Mouse (Mus musculus) heart, adult 11 months (tissue): Measurements from ENCODE around the gene Gab2.
A peak's percentile ranks its signal among the peaks of the same experiment; 100 is the strongest.

Experiments used
- DNase-seq: peaks from one replicate; pipeline ENCODE4 v3.0.0; 2022

Gab2 gene

GRCm38 (mm10) chr7:97262541-97262940, 181.2 kb downstream of the Gab2 start:
- DNase-seq, result peak; percentile 98

- peak; percentile 84 for DNase-seq
Measured at GRCm38 (mm10) chr7:97270367-97270766, 189.0 kb downstream of the Gab2 start.

DNA sequence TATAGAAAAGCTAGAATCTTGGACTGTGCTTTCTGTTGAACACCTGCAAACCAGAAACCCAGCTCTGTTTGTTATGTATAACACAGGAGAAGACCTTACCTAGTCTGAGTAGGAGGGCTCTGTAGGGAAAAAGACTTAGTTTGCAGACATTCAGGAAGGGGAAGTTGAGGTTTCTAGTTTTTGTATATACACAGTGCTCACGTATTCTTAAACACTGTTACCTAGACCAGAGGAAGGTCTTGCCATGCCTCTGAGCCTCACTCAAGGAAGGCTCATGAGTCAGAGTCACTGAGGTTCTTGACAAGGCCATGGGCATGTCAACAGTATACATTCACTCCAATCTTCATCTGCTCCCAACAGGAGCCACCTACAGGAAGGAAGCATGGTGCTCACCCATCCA, 189.7 kb downstream of the Gab2 start:
- no peak for DNase-seq

- DNase-seq, result peak; percentile 64
Measured at GRCm38 (mm10) chr7:97296986-97297385, 215.6 kb downstream of the Gab2 start.

DNA sequence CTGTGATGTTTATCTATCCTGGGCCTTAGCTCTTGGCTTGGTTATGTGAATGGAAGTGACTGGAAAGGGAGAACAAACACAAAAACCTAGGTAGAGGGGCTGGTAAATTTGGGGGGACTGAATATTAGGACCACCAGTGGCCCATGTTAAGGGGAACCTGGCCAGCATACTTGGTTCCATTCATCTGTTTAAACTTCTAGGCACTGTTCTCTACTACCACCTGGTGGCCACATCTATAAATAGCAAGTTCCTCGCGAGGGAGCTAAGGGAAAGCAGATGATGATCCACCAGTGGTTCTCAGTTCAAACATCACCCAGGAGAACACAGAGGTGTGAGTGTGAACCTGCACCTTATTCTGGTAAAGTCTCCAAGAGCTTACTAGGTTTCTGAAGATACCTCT, 216.1 kb downstream of the Gab2 start:
- peak; percentile 91 for DNase-seq

DNA sequence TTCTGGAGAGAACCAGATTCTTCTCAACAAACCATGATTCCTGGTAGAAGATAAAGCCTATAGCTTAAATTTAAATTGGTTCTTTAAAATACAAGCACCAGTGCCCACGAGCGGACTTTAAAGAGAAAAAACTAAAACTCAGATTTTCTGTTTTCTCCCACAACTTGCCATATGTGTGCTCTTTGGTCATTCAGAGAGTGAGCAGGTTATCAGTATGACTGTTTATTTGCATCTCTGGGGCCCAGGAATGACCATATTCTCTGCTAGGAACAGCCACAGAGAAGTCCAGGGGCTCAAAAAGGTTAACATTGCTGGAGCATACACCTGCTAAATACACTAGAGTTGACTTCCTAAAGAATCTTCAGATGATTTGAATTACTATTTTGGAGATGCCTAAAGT, 216.9 kb downstream of the Gab2 start:
- DNase-seq, result peak; percentile 15

DNA sequence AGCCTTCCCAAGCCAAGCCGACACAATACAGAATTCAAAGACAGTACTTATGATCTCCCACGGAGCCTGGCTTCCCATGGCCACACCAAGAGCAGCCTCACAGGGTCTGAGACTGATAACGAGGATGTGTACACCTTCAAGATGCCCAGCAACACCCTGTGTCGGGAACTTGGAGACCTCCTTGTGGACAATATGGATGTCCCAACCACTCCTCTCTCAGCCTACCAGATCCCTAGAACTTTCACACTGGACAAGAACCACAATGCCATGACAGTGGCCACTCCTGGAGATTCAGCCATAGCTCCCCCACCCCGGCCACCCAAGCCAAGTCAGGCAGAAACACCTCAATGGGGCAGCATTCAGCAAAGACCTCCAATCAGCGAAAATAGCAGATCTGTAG, 217.6 kb downstream of the Gab2 start:
- peak; percentile 52 for DNase-seq

- peak; percentile 82 for DNase-seq
Measured at GRCm38 (mm10) chr7:97300914-97301313, 219.5 kb downstream of the Gab2 start.

DNA sequence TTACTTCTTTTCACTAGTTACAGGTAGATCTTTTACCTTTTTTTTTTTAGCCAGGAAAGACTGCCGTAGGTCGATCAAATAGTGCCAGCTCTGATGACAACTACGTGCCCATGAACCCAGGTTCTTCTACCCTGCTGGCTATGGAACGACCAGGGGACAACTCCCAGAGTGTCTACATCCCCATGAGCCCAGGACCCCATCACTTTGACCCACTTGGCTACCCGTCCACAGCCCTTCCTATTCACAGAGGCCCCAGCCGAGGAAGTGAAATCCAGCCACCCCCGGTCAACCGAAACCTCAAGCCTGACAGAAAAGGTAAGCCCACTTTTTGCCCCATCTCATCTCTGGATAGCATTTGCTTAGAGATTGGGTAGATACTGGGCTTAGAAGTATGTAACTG, 219.9 kb downstream of the Gab2 start:
- peak; percentile 83 for DNase-seq

DNA sequence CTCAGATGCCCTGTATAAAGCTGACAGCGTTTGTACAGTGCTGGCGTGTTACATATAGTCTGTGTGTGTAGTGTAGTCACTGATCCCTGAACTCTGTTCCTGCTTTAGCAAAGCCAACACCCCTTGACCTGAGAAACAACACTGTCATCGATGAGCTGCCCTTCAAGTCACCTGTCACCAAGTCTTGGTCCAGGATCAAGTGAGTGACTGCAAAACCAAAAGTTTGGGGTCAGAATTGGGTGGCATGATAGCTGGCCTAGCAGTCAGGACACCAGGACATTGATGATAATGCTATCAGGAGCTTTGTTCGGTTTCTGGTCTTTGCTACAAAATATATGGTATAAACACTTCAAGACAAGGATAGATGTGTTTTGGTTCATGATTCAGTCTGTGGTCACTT, 220.9 kb downstream of the Gab2 start:
- peak; percentile 76 for DNase-seq

DNA sequence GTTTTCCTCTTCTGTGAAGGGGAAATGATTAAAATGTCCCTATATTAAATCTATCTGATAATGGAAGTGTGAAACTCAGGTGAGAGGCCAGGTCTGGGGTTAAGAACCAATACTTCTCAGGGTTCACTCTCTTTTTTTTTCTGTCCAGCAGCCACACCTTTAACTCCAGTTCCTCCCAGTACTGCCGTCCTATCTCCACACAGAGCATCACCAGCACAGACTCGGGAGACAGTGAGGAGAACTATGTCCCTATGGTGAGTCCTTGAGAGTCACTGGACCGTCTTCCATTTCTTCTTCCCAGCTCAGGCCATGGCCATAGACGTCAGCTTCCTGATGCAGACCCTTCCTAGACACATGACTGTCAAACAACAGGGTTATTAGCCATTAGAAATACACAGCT, 221.5 kb downstream of the Gab2 start:
- DNase-seq, result peak; percentile 73

GRCm38 (mm10) chr7:97303614-97304013, 222.2 kb downstream of the Gab2 start:
- peak; percentile 63 for DNase-seq

GRCm38 (mm10) chr7:97304471-97304870, 223.1 kb downstream of the Gab2 start:
- peak; percentile 91 for DNase-seq

GRCm38 (mm10) chr7:97305206-97305605, 223.8 kb downstream of the Gab2 start:
- peak; percentile 74 for DNase-seq

GRCm38 (mm10) chr7:97306813-97307212, 225.4 kb downstream of the Gab2 start:
- no peak for DNase-seq

DNA sequence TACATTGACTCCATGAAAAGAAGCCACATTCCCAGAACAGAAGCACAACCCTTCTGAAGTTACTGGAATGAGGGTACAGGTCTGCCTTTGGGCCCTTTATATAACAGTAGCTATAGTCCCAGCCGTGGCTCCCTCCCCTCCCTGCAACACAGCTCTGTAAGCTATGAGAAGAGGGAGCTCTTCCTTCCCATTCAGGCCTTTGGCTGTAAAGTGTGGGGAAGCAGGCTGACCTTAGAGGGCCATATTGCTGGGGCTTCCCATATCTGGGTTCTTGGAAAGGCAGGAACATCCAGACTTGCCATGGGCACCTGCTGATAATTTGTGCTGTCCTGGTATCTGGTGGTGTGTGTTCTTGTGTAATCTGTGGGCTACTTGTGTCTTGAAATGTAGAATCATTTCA, 226.2 kb downstream of the Gab2 start:
- DNase-seq, result peak; percentile 74

- DNase-seq, result peak; percentile 81
Measured at GRCm38 (mm10) chr7:97309461-97310340, 228.3 kb downstream of the Gab2 start.

DNA sequence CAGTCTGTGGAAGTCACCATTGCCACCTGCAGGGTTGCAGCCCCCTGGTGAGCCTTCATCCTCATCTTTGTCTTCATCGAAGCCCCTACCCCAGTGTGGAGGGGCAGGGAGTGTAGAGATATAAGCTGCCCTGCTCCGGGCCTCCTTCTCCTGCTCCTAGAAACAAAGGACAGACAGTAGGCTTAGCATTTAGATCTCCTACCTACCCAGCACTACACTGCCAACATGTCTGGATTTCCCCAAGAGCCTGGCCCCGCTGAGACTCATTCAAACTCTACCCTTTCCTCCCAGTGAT, 228.9 kb downstream of the Gab2 start:
- peak; percentile 86 for DNase-seq

DNA sequence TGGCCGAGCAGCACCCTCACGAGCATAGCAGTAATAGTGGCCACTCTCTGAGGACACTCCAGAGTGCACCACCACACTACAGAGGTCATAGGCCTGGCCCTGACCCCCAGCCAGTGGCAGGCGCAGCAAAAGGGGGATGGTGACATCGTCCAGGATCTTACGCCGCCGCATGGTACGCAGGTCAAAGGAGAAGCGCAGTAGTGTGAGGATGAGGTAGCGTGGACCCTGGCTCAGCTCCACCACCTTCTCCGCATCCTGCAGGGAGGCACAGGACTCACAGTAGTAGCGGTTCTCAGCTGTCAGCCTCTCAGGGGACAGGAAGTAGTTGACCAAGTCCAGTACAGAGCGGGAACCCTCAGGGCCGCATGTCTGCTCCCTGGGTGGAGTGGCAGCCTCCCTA, 230.2 kb downstream of the Gab2 start:
- peak; percentile 90 for DNase-seq

DNA sequence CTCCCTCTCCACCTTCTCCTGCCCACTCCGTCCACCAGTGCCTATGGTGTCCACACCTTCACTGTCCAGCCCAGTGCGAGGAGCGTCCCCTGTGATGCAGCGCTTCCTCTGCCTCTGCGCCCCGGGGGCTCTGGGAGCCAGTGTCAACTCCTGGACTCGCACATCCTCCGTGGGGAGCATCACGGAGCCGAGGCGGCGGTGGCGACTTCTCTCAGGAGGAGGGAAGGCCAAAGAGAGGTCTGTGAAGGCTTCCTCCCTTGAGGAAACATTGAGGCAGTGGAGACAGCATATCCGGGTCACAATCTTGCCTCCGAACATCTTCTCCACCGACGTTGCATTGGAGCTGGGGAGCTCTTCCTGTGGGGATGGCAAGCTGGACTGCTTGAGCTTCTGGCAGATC, 230.8 kb downstream of the Gab2 start:
- DNase-seq, result peak; percentile 91

GRCm38 (mm10) chr7:97312856-97313255, 231.5 kb downstream of the Gab2 start:
- peak; percentile 81 for DNase-seq

- DNase-seq, result peak; percentile 74
Measured at GRCm38 (mm10) chr7:97313364-97313995, 232.1 kb downstream of the Gab2 start.

- peak; percentile 74 for DNase-seq
Measured at GRCm38 (mm10) chr7:97314646-97315045, 233.3 kb downstream of the Gab2 start.

GRCm38 (mm10) chr7:97315656-97316055, 234.3 kb downstream of the Gab2 start:
- DNase-seq, result peak; percentile 74

- DNase-seq, result no peak
Measured at GRCm38 (mm10) chr7:97317706-97318105, 236.3 kb downstream of the Gab2 start.
